Mouse (Mus musculus) erythroblast, embryonic 14.5 days (primary cell): ENCODE results near the gene Ropn1l. TPM values are rescaled to one million over a fixed set of nuclear protein-coding genes. Genes with fewer than 3 reads are reported as not detected.

Source experiments
- H3K27me3 ChIP-seq: 2 replicates; pipeline ENCODE4 v1.6.1; 2012; ENCODE audit warnings: inconsistent platforms; ENCODE audit not compliant: control insufficient read depth
- H3K36me3 ChIP-seq: 2 replicates; pipeline ENCODE4 v1.6.1; 2012; ENCODE audit warnings: mild to moderate bottlenecking, inconsistent platforms; ENCODE audit not compliant: control insufficient read depth
- H3K4me1 ChIP-seq: 2 replicates; pipeline ENCODE4 v1.6.1; 2012; ENCODE audit warnings: inconsistent platforms; ENCODE audit not compliant: control insufficient read depth
- H3K4me3 ChIP-seq: replicated peaks from 2 replicates; pipeline ENCODE3; 2012; ENCODE audit warnings: moderate library complexity, mild to moderate bottlenecking, inconsistent platforms
- H3K9me3 ChIP-seq: 2 replicates; pipeline ENCODE4 v1.6.1; 2012; ENCODE audit warnings: low read length, inconsistent platforms, mixed read lengths; ENCODE audit not compliant: control insufficient read depth
- GATA1 ChIP-seq: IDR thresholded peaks from 2 replicates; pipeline ENCODE4 v1.6.1; 2012; ENCODE audit warnings: low read length, inconsistent platforms, mixed read lengths
- TAL1 ChIP-seq: IDR thresholded peaks from 3 replicates; pipeline ENCODE4 v1.6.1; 2012; ENCODE audit warnings: low read length, inconsistent platforms, mixed read lengths
- polyA plus RNA-seq: library from polyadenylated mRNA; stranded (reverse); fragments of >175 nt; gene quantifications from 2 replicates; pipeline ENCODE4 v1.2.3, GENCODE M21; 2012

Gene Ropn1l
- polyA plus RNA-seq, 1 experiment, result 0.13 TPM

- no peak for TF ChIP-seq GATA1
- no peak for TF ChIP-seq TAL1
- Histone ChIP-seq H3K4me3 (no peak overlapping the region), H3K36me3 (peaks cover 86% of the 10 kb centered on the region), H3K9me3 (no peaks in the 10 kb centered on the region), H3K4me1 (no peaks in the 10 kb centered on the region), H3K27me3 (no peaks in the 10 kb centered on the region)
These were observed 16.0 kb upstream of the Ropn1l start for GRCm38 (mm10) chr15:31469497-31469896.

GRCm38 (mm10) chr15:31468806-31469205 is 15.3 kb upstream of the Ropn1l start:
- H3K9me3 ChIP-seq, result no peaks in the 10 kb centered on the region
- TF ChIP-seq TAL1 (no peak), GATA1 (no peak)
- H3K36me3 ChIP-seq, result peaks cover 87% of the 10 kb centered on the region
- no peak overlapping the region for H3K4me3 ChIP-seq
- H3K4me1 ChIP-seq, result no peaks in the 10 kb centered on the region
- H3K27me3 ChIP-seq, result no peaks in the 10 kb centered on the region

GRCm38 (mm10) chr15:31466749-31467148 is 13.2 kb upstream of the Ropn1l start:
- Histone ChIP-seq H3K4me3 (no peak overlapping the region), H3K9me3 (no peaks in the 10 kb centered on the region), H3K27me3 (no peaks in the 10 kb centered on the region), H3K4me1 (no peaks in the 10 kb centered on the region), H3K36me3 (peaks cover 95% of the 10 kb centered on the region)
- TF ChIP-seq GATA1 (no peak), TAL1 (no peak)

- Histone ChIP-seq H3K9me3 (no peaks in the 10 kb centered on the region), H3K36me3 (peaks cover 95% of the 10 kb centered on the region), H3K27me3 (no peaks in the 10 kb centered on the region), H3K4me3 (no peak overlapping the region), H3K4me1 (no peaks in the 10 kb centered on the region)
- TF ChIP-seq GATA1, result no peak
- no peak for TF ChIP-seq TAL1
These were observed 12.8 kb upstream of the Ropn1l start for GRCm38 (mm10) chr15:31466295-31466694.

GRCm38 (mm10) chr15:31465806-31466205 is 12.3 kb upstream of the Ropn1l start:
- TF ChIP-seq GATA1, result no peak
- TF ChIP-seq TAL1, result no peak
- H3K9me3 ChIP-seq, result no peaks in the 10 kb centered on the region
- H3K4me3 ChIP-seq, result no peak overlapping the region
- no peaks in the 10 kb centered on the region for H3K27me3 ChIP-seq
- H3K4me1 ChIP-seq, result no peaks in the 10 kb centered on the region
- peaks cover 95% of the 10 kb centered on the region for H3K36me3 ChIP-seq

DNA sequence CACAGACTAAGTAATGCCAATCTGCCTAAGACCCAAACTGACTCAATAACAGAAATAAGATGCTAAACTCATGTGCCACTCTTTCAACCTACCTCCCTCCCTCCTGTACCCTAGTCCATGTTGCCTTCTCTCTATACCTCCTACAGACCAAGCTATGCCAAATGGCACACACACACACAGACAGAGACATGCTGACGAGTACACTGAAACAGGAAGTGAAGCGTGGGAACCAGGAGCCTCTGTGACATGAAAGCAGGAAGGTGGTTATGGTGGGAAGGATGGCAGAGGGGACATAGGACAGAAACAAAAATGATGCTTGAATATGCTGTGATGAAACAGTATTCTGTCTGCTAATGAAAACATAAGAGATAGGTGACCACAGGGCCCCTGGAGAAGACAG is 7.0 kb upstream of the Ropn1l start:
- no peak overlapping the region for H3K4me3 ChIP-seq
- H3K9me3 ChIP-seq, result no peaks in the 10 kb centered on the region
- no peaks in the 10 kb centered on the region for H3K27me3 ChIP-seq
- no peaks in the 10 kb centered on the region; the same call in 1 of the 2 replicates for H3K4me1 ChIP-seq
- TF ChIP-seq TAL1, result no peak
- no peak for TF ChIP-seq GATA1
- peaks cover 92% of the 10 kb centered on the region for H3K36me3 ChIP-seq

DNA sequence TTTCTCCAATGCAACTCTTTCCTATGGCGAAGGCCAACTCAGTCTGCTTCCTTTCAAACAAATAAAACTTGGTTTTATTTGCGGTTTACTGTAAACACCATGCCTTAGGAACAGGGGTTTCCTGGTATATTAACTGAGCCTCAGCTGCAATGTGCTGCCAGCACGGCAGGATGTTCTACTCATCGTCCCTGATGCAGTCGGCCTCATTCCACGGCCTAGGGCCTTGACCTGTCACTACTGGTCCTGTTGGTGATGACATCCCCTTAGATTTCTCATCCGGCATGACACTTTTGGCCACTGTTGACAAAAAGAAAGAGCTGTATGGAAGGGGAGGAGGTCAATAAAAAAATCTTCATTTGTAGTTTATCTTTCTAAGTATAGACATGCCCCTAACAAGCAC is 4.5 kb upstream of the Ropn1l start:
- H3K27me3 ChIP-seq, result no peaks in the 10 kb centered on the region
- no peaks in the 10 kb centered on the region for H3K9me3 ChIP-seq
- peaks cover 16% of the 10 kb centered on the region for H3K4me1 ChIP-seq
- peaks cover 75% of the 10 kb centered on the region for H3K36me3 ChIP-seq
- no peak overlapping the region for H3K4me3 ChIP-seq
- TF ChIP-seq GATA1, result no peak
- TF ChIP-seq TAL1, result no peak

- peaks cover 58% of the 10 kb centered on the region for H3K36me3 ChIP-seq
- H3K9me3 ChIP-seq, result no peaks in the 10 kb centered on the region
- TF ChIP-seq GATA1 (no peak), TAL1 (no peak)
These were observed 2.8 kb upstream of the Ropn1l start for GRCm38 (mm10) chr15:31456381-31456780.

GRCm38 (mm10) chr15:31454861-31455295 is 1.3 kb upstream of the Ropn1l start:
- Histone ChIP-seq H3K27me3 (no peaks in the 10 kb centered on the region), H3K4me3 (no peak overlapping the region), H3K4me1 (peaks cover 33% of the 10 kb centered on the region), H3K9me3 (no peaks in the 10 kb centered on the region), H3K36me3 (peaks cover 43% of the 10 kb centered on the region)
- TF ChIP-seq TAL1 (no peak), GATA1 (no peak)

More at GRCm38 (mm10) chr15:31456381-31456780, 2.8 kb upstream of the Ropn1l start:
- Histone ChIP-seq H3K27me3 (no peaks in the 10 kb centered on the region), H3K4me1 (peaks cover 24% of the 10 kb centered on the region), H3K4me3 (no peak overlapping the region)
